Mouse (Mus musculus) neutrophil, adult 5-6 weeks (primary cell): Measurements from ENCODE around the gene Gm7970. TPM values are rescaled to one million over a fixed set of nuclear protein-coding genes. Genes with fewer than 3 reads are reported as not detected.
"Not testable (repeated sequence)": the region's sequence is repeated elsewhere in the genome, so short reads cannot be mapped to it uniquely, and the experiment has no call there.

ENCODE experiments used
- ATAC-seq: fragments of 151-379, 151-347 bp; 2 replicates; pipeline ENCODE4 v1.8.0; 2017; ENCODE audit warnings: mild to moderate bottlenecking, moderate TSS enrichment; ENCODE audit not compliant: insufficient number of reproducible peaks, poor library complexity, low FRiP score, severe bottlenecking; ENCODE audit errors: extremely low read depth
- total RNA-seq: library from RNA; stranded (forward); fragments of 200-1000 nt; gene quantifications from 2 replicates; pipeline ENCODE4 v1.2.3, GENCODE M21; 2017

Gene Gm7970
- not detected in 2 replicates for total RNA-seq

GRCm38 (mm10) chr14:41555483-41555882 is at the start of gene Gm7970:
TSS of gene Gm7970 (minus strand) at chr14:41555583.
- ATAC-seq: not testable (repeated sequence)

GRCm38 (mm10) chr14:41600935-41601334 is 45.6 kb upstream of the Gm7970 start:
- ATAC-seq: not testable (repeated sequence)

GRCm38 (mm10) chr14:41586346-41586745 is 31.0 kb upstream of the Gm7970 start:
- ATAC-seq: not testable (repeated sequence)

- not testable (repeated sequence) for ATAC-seq
These were observed 17.5 kb upstream of the Gm7970 start, which contains the start of gene 1700049E17Rik2 for GRCm38 (mm10) chr14:41572911-41573310. TSS of gene 1700049E17Rik2 (plus strand) at chr14:41573211.

- not testable (repeated sequence) for ATAC-seq
These were observed 30.7 kb downstream of the Gm7970 start for GRCm38 (mm10) chr14:41524695-41525094.

GRCm38 (mm10) chr14:41520683-41521082 is 34.7 kb downstream of the Gm7970 start:
- not testable (repeated sequence) for ATAC-seq

Other genes with a start within 250 kb of the Gm7970 start
- gene Gm5798, start 207.0 kb downstream of the Gm7970 start, total RNA-seq: not detected in 2 replicates
- gene Gm7945, start 169.2 kb downstream of the Gm7970 start, total RNA-seq: not detected in 2 replicates
- not detected in 2 replicates for gene Gm6482, start 147.3 kb downstream of the Gm7970 start, total RNA-seq
- gene Gm7954, start 102.1 kb downstream of the Gm7970 start, total RNA-seq: not detected in 2 replicates
- gene Gm3486, start 66.1 kb downstream of the Gm7970 start, total RNA-seq: not detected in 2 replicates
- gene 1700049E17Rik2, start 17.6 kb upstream of the Gm7970 start, total RNA-seq: not detected in 2 replicates
- not detected in 2 replicates for gene Gm3072, start 69.0 kb upstream of the Gm7970 start, total RNA-seq
- not detected in 2 replicates for gene Gm3676, start 90.9 kb upstream of the Gm7970 start, total RNA-seq
- not detected in 2 replicates for gene Gm8068, start 146.3 kb upstream of the Gm7970 start, total RNA-seq
- gene Gm7929, start 195.0 kb upstream of the Gm7970 start, total RNA-seq: not detected in 2 replicates
- gene Gm47189, start 216.9 kb upstream of the Gm7970 start, total RNA-seq: not detected in 2 replicates